In genomic region chr3:153961632-153962389, GRCm38 (mm10) we compare ENCODE assay signal across 8 mouse cellular contexts. TPM values are rescaled to one million over a fixed set of nuclear protein-coding genes. Genes with fewer than 3 reads are reported as not detected.
A peak's percentile ranks its signal among the peaks of the same experiment; 100 is the strongest.
DNase-seq lines count a peak whose midpoint lies in the region; ATAC-seq lines count a peak whose summit lies in the region.

No protein-coding gene starts in this region.

- 66% methylated on average over 6 of the region's 6 CpGs for WGBS in liver, embryonic 11.5 days

- no peaks in the 10 kb centered on the region for H3K27me3 ChIP-seq in liver, embryonic 11.5 days (replicated peaks; ENCODE audit: control insufficient read depth, insufficient read depth, low read length)

- no peaks in the 10 kb centered on the region for H3K4me1 ChIP-seq in liver, embryonic 11.5 days (replicated peaks; ENCODE audit: control insufficient read depth, insufficient read depth, low read length)

- H3K9me3 ChIP-seq in liver, embryonic 11.5 days (ENCODE audit: control insufficient read depth, low read length): no peaks in the 10 kb centered on the region

- ATAC-seq in liver, embryonic 11.5 days (replicated peaks; ENCODE audit: low FRiP score): no peak
- ATAC-seq in common myeloid progenitor, adult 5-6 weeks (replicated peaks; ENCODE audit: low read depth, poor library complexity, severe bottlenecking): peak; percentile 83

- no peak overlapping the region for H3K4me3 ChIP-seq in liver, embryonic 11.5 days (ENCODE audit: low read depth, low read length)

- H3K9ac ChIP-seq in liver, embryonic 11.5 days (ENCODE audit: low read depth, low read length): no peak overlapping the region

- no peak overlapping the region for H3K4me2 ChIP-seq in liver, embryonic 11.5 days

- intact Hi-C loops in left cerebral cortex, postnatal 25 days (cut with DNase I): loop anchor here (5.0 kb wide), 1 partner anchor 610 kb away; no protein-coding TSS in a partner anchor

- no peak overlapping the region for H3K27ac ChIP-seq in liver, embryonic 11.5 days (ENCODE audit: low read depth, low read length)

- H3K36me3 ChIP-seq in liver, embryonic 11.5 days (ENCODE audit: control insufficient read depth, insufficient read depth, low read length): no peaks in the 10 kb centered on the region

- peak; percentile 30 for DNase-seq in adrenal gland, postnatal 10 days
- DNase-seq in adrenal gland, postnatal 25 days: no peak
- DNase-seq in liver: peak; percentile 39
- no peak for DNase-seq in liver, embryonic 11.5 days (ENCODE audit: low spot score)
- peak; percentile 38 for DNase-seq in naive thymus-derived CD4-positive, alpha-beta T cell, adult 2 months (ENCODE audit: low read depth)
- no peak for DNase-seq in spleen, postnatal 10 days (ENCODE audit: low spot score in 2 of 2)
- DNase-seq in left cerebral cortex, postnatal 25 days (ENCODE audit: low spot score in 2 of 2): no peak

RNA-seq across cellular contexts. Expression of gene Slc44a5, which starts 11.4 kb away (rescaled TPM):
- total RNA-seq in adrenal gland, postnatal 10 days (2021): under 1 TPM; 0.51 to 0.82 TPM
- not detected in 2 replicates for total RNA-seq in adrenal gland, postnatal 25 days (2021)
- polyA plus RNA-seq in liver, embryonic 11.5 days (2014; fragmentation: Nextera tagmentation; extraction: Ambion mirVana): 0.93 and 1.1 TPM in 2 replicates
- total RNA-seq in common myeloid progenitor, adult 5-6 weeks (2017): not detected in 2 replicates
- total RNA-seq in left cerebral cortex, postnatal 25 days (2021): 10 to 100 TPM in 1 of 2 experiments, 1 to 10 TPM in 1; 8.7 to 10.3 TPM

RNA-seq across cellular contexts. Expression of gene Acadm, which starts 17.4 kb away (rescaled TPM):
- 1,000 to 10,000 TPM; 1,259 to 1,274 TPM for total RNA-seq in adrenal gland, postnatal 10 days (2021)
- total RNA-seq in adrenal gland, postnatal 25 days (2021): 686 and 739 TPM in 2 replicates
- polyA plus RNA-seq in liver, embryonic 11.5 days (2014; fragmentation: Nextera tagmentation; extraction: Ambion mirVana): 68.9 and 75.3 TPM in 2 replicates
- total RNA-seq in common myeloid progenitor, adult 5-6 weeks (2017): 253 and 277 TPM in 2 replicates
- 10 to 100 TPM; 39.9 to 46.3 TPM for total RNA-seq in left cerebral cortex, postnatal 25 days (2021)

RNA-seq across cellular contexts. Expression of gene Rabggtb, which starts 49.0 kb away (rescaled TPM):
- total RNA-seq in adrenal gland, postnatal 10 days (2021): 10 to 100 TPM; 79.4 to 82.2 TPM
- 78.1 and 98.5 TPM in 2 replicates for total RNA-seq in adrenal gland, postnatal 25 days (2021)
- polyA plus RNA-seq in liver, embryonic 11.5 days (2014; fragmentation: Nextera tagmentation; extraction: Ambion mirVana): 86.9 and 95.9 TPM in 2 replicates
- total RNA-seq in common myeloid progenitor, adult 5-6 weeks (2017): 135 and 147 TPM in 2 replicates
- 10 to 100 TPM; 64.9 TPM for total RNA-seq in left cerebral cortex, postnatal 25 days (2021)

RNA-seq across cellular contexts. Expression of gene Msh4, which starts 55.9 kb away (rescaled TPM):
- total RNA-seq in adrenal gland, postnatal 10 days (2021): under 1 TPM; 0.21 to 0.24 TPM
- total RNA-seq in adrenal gland, postnatal 25 days (2021): 0.33 and 0.38 TPM in 2 replicates
- 0.09 and 0.11 TPM in 2 replicates for polyA plus RNA-seq in liver, embryonic 11.5 days (2014; fragmentation: Nextera tagmentation; extraction: Ambion mirVana)
- total RNA-seq in common myeloid progenitor, adult 5-6 weeks (2017): 0.23 TPM in 1 of 2 replicates, not detected in the other
- total RNA-seq in left cerebral cortex, postnatal 25 days (2021): under 1 TPM; 0.25 to 0.50 TPM

Comparison
In these comparisons a context has a peak if more than half of its experiments do, and no peak if none do; other contexts are left out.
1. DNase-seq: peak in adrenal gland, postnatal 10 days (single experiment), liver (single experiment) and naive thymus-derived CD4-positive, alpha-beta T cell, adult 2 months (single experiment); none in adrenal gland, postnatal 25 days (single experiment), liver, embryonic 11.5 days (single experiment), spleen, postnatal 10 days (0 of 2) and left cerebral cortex, postnatal 25 days (0 of 2).